24 mouse cellular contexts compared by ENCODE assay signal in genomic region chr12:68208302-68208701, GRCm38 (mm10).
DNase-seq lines count a peak whose midpoint lies in the region; ATAC-seq and TF ChIP-seq lines count a peak whose summit lies in the region.
"Had no signal": no experiment of that assay in that cellular context is flagged by ENCODE, and none has a peak within 500 bp of the region (broad histone marks: within the 10 kb centered on the region; RNA-seq: fewer than 3 reads in every experiment).

No protein-coding gene starts in this region.

- H3K4me2 ChIP-seq in forebrain, embryonic 14.5 days (ENCODE audit: low read length) = no peak overlapping the region
- H3K4me2 ChIP-seq in forebrain, embryonic 11.5 days (ENCODE audit: low read depth, low read length, severe bottlenecking) = no peak overlapping the region
- no peak overlapping the region for H3K4me2 ChIP-seq in liver, postnatal 0 days (ENCODE audit: low read depth, low read length)
- H3K4me2 ChIP-seq: liver, embryonic 11.5 days; midbrain, embryonic 15.5 days; neural tube, embryonic 15.5 days had no signal

- DNase-seq in forebrain, embryonic 14.5 days (ENCODE audit: low spot score) = peak; percentile 59
- DNase-seq in forebrain, embryonic 11.5 days (ENCODE audit: low spot score) = no peak
- DNase-seq in retina, postnatal 1 day = peak; percentile 16
- no peak for DNase-seq in retina, embryonic 14.5 days (ENCODE audit: low spot score)
- DNase-seq in layer of hippocampus, adult 9-11 months = peak; percentile 12
- DNase-seq in telencephalon, adult 2 months (ENCODE audit: low read depth, low spot score) = peak; percentile 15
- no peak for DNase-seq in thymus, adult 2 months
- no peak for DNase-seq in liver, postnatal 0 days
- DNase-seq: adrenal gland, postnatal 10 days; cerebellum, adult 18-20 months; cerebellum, postnatal 25 days; gastrocnemius, postnatal 14 days; kidney, adult 2 months; kidney, postnatal 10 days; lung, adult 2 months; spleen, adult 18-20 months; thymus, adult 18-20 months had no signal

- peak; percentile 32; the same call in 1 of the 2 replicates for ATAC-seq in forebrain, embryonic 14.5 days
- ATAC-seq in forebrain, embryonic 11.5 days (replicated peaks; ENCODE audit: low FRiP score) = no peak
- no peak for ATAC-seq in liver, postnatal 0 days
- ATAC-seq: CD4-positive, CD25-positive, alpha-beta regulatory T cell, adult 4 months; midbrain, embryonic 15.5 days; Patski had no signal

- no peaks in the 10 kb centered on the region for H3K36me3 ChIP-seq in forebrain, embryonic 14.5 days (ENCODE audit: control insufficient read depth, insufficient read depth, low read length)
- no peaks in the 10 kb centered on the region for H3K36me3 ChIP-seq in forebrain, embryonic 11.5 days (ENCODE audit: control insufficient read depth, insufficient read depth, low read length)
- H3K36me3 ChIP-seq in thymus, adult 2 months (ENCODE audit: control insufficient read depth, insufficient read depth, low read length) = no peaks in the 10 kb centered on the region
- no peaks in the 10 kb centered on the region for H3K36me3 ChIP-seq in liver, postnatal 0 days (replicated peaks; ENCODE audit: insufficient read depth, low read length)
- H3K36me3 ChIP-seq: midbrain, embryonic 15.5 days; neural tube, embryonic 15.5 days had no signal

- TF ChIP-seq EP300 in liver, postnatal 0 days (IDR thresholded peaks at IDR 0.05; ENCODE audit: low read depth) = no peak

- no peak overlapping the region for H3K27ac ChIP-seq in forebrain, embryonic 14.5 days (ENCODE audit: low read depth, low read length)
- no peak overlapping the region for H3K27ac ChIP-seq in forebrain, embryonic 11.5 days (ENCODE audit: low read depth, low read length)
- H3K27ac ChIP-seq in thymus, adult 2 months (ENCODE audit: control insufficient read depth, insufficient read depth, low read length) = no peak overlapping the region
- H3K27ac ChIP-seq in liver, postnatal 0 days (ENCODE audit: low read depth) = no peak overlapping the region
- H3K27ac ChIP-seq: midbrain, embryonic 15.5 days; neural tube, embryonic 15.5 days had no signal

- H3K4me3 ChIP-seq in forebrain, embryonic 14.5 days (ENCODE audit: low read depth, low read length) = no peak overlapping the region
- no peak overlapping the region for H3K4me3 ChIP-seq in forebrain, embryonic 11.5 days (ENCODE audit: low read depth, low read length)
- H3K4me3 ChIP-seq in thymus, adult 2 months (ENCODE audit: control insufficient read depth, insufficient read depth, low read length) = no peak overlapping the region
- no peak overlapping the region for H3K4me3 ChIP-seq in liver, postnatal 0 days (ENCODE audit: low read depth, low read length)
- H3K4me3 ChIP-seq: megakaryocyte, embryonic 14.5 days; midbrain, embryonic 15.5 days; myocyte; neural tube, embryonic 15.5 days had no signal

- no peaks in the 10 kb centered on the region for H3K4me1 ChIP-seq in forebrain, embryonic 14.5 days (ENCODE audit: control insufficient read depth, insufficient read depth, low read length)
- H3K4me1 ChIP-seq in forebrain, embryonic 11.5 days (replicated peaks; ENCODE audit: control insufficient read depth, insufficient read depth, low read length) = no peaks in the 10 kb centered on the region
- no peaks in the 10 kb centered on the region for H3K4me1 ChIP-seq in thymus, adult 2 months (replicated peaks; ENCODE audit: control insufficient read depth, insufficient read depth, low read length)
- H3K4me1 ChIP-seq in liver, postnatal 0 days (ENCODE audit: insufficient read depth) = no peaks in the 10 kb centered on the region
- H3K4me1 ChIP-seq: megakaryocyte, embryonic 14.5 days; midbrain, embryonic 15.5 days; neural tube, embryonic 15.5 days had no signal

- no peaks in the 10 kb centered on the region for H3K9me3 ChIP-seq in forebrain, embryonic 14.5 days (replicated peaks; ENCODE audit: control insufficient read depth, low read length)
- no peaks in the 10 kb centered on the region for H3K9me3 ChIP-seq in forebrain, embryonic 11.5 days (ENCODE audit: control insufficient read depth, low read length)
- H3K9me3 ChIP-seq in liver, postnatal 0 days (ENCODE audit: low read length) = no peaks in the 10 kb centered on the region
- H3K9me3 ChIP-seq: megakaryocyte, embryonic 14.5 days; midbrain, embryonic 15.5 days; neural tube, embryonic 15.5 days had no signal

- no peak for TF ChIP-seq POLR2A in thymus, adult 2 months (IDR thresholded peaks at IDR 0.05; ENCODE audit: control insufficient read depth, extremely low read depth, insufficient read depth, low read length, poor library complexity)

- H3K27me3 ChIP-seq in forebrain, embryonic 14.5 days (replicated peaks; ENCODE audit: control insufficient read depth, insufficient read depth, low read length) = no peaks in the 10 kb centered on the region
- H3K27me3 ChIP-seq in forebrain, embryonic 11.5 days (ENCODE audit: control insufficient read depth, insufficient read depth, low read length) = no peaks in the 10 kb centered on the region
- no peaks in the 10 kb centered on the region for H3K27me3 ChIP-seq in thymus, adult 2 months (ENCODE audit: control insufficient read depth, insufficient read depth, low read length)
- no peaks in the 10 kb centered on the region for H3K27me3 ChIP-seq in liver, postnatal 0 days (ENCODE audit: insufficient read depth, low read length)
- H3K27me3 ChIP-seq: megakaryocyte, embryonic 14.5 days; midbrain, embryonic 15.5 days; neural tube, embryonic 15.5 days; Patski had no signal

- no peak for TF ChIP-seq CTCF in thymus, adult 2 months (IDR thresholded peaks at IDR 0.05; ENCODE audit: borderline replicate concordance, control insufficient read depth, extremely low read depth, insufficient read depth, low read length, poor library complexity)
- TF ChIP-seq CTCF in liver, postnatal 0 days (IDR thresholded peaks at IDR 0.05; ENCODE audit: low read depth) = no peak

- no peak overlapping the region for H3K9ac ChIP-seq in forebrain, embryonic 14.5 days (ENCODE audit: low read length)
- H3K9ac ChIP-seq in forebrain, embryonic 11.5 days (ENCODE audit: low read length) = no peak overlapping the region
- H3K9ac ChIP-seq in liver, postnatal 0 days (replicated peaks) = no peak overlapping the region
- H3K9ac ChIP-seq: midbrain, embryonic 15.5 days; neural tube, embryonic 15.5 days had no signal

- WGBS in forebrain, embryonic 14.5 days = 84% methylated on average over 10 of the region's 10 CpGs
- 96% methylated on average over 10 of the region's 10 CpGs for WGBS in forebrain, embryonic 11.5 days
- 98% methylated on average over 10 of the region's 10 CpGs for WGBS in thymus, adult 2 months
- WGBS in liver, postnatal 0 days (ENCODE audit: insufficient replicate concordance) = 90% methylated on average over 10 of the region's 10 CpGs

Comparison
In these comparisons a context has a peak if more than half of its experiments do, and no peak if none do; other contexts are left out.
1. DNase-seq: peak in forebrain, embryonic 14.5 days (single experiment), retina, postnatal 1 day (single experiment), layer of hippocampus, adult 9-11 months (single experiment) and telencephalon, adult 2 months (single experiment); none in forebrain, embryonic 11.5 days (single experiment), retina, embryonic 14.5 days (single experiment), thymus, adult 2 months (single experiment) and liver, postnatal 0 days (single experiment).